Mouse (Mus musculus): Measurements from ENCODE around the gene Cd22. TPM values are rescaled to one million over a fixed set of nuclear protein-coding genes. Genes with fewer than 3 reads are reported as not detected.
"Not testable (repeated sequence)": the region's sequence is repeated elsewhere in the genome, so short reads cannot be mapped to it uniquely, and the experiment has no call there.

Gene Cd22
- total RNA-seq (2021), result 1 to 10 TPM in 1 of 2 experiments, under 1 TPM in 1; 0.46 to 1.7 TPM

DNA sequence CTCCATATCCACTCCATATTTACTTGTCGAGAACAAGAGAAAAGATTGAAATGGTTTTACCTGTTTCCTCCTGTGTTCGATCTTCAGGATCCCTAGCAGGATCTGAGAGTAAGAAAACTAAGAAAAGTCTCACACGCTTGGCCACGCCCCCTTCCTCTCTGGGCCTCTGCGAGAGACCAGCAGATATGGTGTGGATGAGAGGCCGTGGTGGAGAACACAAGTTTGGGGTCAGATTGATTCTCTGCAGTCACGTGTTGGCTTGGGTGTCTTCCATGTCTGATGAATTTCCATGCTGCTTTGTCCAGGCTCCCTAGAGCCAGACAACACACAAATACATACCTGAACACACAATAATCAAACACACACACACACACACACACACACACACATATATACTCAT, at the start of gene Cd22:
Gene Cd22, minus strand, starts transcription at position 167 of the 400 bp plus-strand sequence.
- no peak for DNase-seq
- intact Hi-C loops (cut with DNase I), result no loop called here

DNA sequence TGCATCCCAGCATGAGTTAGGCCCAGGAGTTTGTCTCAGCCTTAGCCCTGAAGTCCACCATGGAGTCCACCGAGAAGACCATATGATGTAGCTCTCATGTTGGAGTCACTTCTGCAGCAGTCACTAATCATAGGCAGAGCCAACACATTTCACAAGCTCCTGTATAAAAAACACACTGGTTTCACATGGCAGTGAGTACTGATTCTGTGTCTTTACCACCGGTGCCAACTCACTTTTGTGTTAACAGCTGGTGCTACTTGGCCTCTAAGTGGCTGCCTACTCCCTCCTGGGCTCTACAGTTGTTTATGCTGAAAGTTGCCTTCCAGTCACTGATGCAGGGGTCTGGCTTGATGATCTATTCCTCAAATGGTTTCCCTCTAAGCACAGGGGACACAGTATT, 44.4 kb upstream of the Cd22 start, which contains the start of gene Hamp2:
Gene Hamp2, minus strand, starts transcription at position 101 of the 400 bp plus-strand sequence.
- intact Hi-C loops (cut with DNase I), result not testable (repeated sequence)

DNA sequence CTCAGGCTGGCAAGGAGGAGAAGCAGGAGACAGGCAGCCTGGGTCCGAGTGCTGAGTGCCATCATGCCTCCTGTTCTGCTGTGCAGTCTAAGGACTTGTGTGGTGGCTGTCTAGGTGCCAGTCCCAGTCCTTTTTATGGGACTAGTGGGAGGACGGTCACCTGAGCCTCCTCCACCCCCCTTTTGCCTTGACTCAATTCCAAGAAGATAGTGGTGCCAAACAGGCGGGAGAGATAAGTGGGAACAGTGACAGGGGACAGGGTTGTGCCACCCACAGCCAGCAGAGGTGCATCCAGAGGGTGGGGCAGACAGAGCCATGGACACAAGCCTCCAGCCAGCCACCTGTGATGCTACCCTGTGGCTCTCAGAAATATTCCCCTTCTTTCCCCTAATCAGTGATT, 43.9 kb upstream of the Cd22 start:
- DNase-seq, result no peak
- intact Hi-C loops (cut with DNase I), result no loop called here

More for the DNA sequence above, 44.4 kb upstream of the Cd22 start, which contains the start of gene Hamp2:
- DNase-seq, result not testable (repeated sequence)

DNA sequence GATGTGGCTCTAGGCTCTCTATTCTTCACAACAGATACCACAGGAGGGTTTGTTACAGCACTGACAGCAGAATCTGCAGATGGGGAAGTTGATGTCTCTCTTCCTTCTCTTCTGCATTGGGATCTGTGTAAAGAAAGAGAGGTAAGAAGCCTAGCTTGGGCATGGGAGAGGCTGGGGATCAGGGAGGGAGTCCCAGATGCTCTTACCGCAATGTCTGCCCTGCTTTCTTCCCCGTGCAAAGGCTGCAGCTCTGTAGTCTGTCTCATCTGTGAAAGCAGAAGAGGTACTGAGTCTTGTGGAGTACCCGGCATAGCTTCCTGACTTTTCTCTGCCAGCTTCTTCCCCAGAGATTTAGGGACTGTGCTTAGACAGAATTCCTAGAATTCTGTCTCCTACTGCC, 42.3 kb upstream of the Cd22 start:
- intact Hi-C loops (cut with DNase I), result loop anchor here (1.0 kb wide), 1 partner anchor 20 kb away; no protein-coding TSS in a partner anchor
- not testable (repeated sequence) for DNase-seq

DNA sequence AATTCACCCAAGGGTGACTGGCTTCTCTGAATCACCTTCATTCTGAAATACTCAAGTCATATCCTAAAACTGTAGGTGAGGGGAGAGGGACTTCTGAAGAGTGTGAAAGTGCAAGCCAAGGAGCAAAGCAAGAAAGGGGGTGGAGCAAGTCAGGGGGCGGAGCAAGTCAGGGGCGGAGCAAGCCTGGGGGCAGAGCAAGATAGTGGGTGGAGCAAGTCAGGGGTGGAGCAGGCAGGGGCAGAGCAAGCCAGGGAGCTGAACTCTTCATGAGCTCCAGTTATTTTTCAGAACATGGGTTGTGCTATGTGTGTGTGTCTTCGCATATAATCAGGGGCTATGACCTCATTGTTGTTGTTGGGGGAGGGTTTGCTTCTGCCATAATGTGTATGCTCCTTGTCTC, 40.1 kb upstream of the Cd22 start:
- intact Hi-C loops (cut with DNase I), result no loop called here
- no peak for DNase-seq

DNA sequence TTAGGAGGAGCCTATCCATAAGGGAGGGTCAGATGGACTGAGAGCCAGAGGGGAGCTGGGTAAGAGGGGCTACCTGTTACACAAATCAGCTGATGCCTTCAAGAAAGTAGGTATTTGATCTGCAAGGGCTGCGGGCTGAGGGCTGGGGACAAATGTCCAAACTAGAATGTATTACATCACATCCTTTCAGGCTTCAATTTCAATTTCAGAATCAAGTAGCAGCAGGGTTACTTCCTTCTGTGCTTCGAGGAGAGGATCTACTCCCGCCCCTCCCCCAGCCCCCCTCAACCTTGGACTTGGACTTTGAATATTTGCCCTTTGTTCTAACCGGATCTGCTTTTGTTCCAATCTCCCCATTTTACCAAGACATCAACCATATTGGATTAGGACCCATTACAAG, 37.1 kb upstream of the Cd22 start:
- intact Hi-C loops (cut with DNase I), result no loop called here
- DNase-seq, result no peak

DNA sequence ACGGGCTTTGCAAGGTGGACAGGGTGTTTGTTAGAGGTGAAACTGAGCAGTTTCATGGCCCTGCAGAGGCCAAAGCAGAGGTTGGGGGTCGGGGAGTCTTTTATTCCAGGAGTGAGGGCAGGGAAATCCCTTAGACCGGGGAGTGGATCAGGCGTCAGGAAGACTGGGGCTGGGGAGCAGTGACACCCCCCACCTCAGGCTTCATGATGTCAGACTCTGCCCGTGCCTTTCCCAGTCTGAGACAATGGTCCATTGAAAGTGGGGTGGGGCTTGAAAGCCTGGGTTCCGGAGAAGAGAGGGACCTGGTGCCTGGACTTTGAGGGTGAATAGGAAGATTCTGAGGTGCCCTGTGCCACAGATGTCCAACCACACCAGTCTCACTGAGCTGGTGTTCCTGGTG, 36.6 kb upstream of the Cd22 start:
- intact Hi-C loops (cut with DNase I), result no loop called here
- DNase-seq, result no peak

DNA sequence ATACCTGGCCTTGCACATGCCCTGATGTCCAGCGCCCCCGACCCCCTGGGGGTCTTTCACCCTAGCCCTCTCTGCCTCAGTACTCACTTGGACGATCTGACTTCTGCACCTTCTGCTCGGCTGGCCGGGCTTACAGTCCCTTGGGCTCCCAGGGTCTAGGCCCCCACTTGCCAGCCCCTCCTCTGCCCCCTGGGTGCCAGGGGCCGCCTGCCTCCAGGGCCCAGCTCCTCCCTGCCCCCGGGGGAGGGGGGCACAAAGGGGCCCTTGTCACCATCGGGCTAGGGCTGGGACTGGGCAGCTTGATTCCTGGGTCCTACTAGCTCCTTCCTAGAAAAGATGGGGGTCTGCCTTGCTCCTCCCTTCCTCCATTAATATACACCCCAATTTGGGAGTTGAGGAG, 34.6 kb upstream of the Cd22 start, which contains the start of gene Mag:
Gene Mag, minus strand, starts transcription at position 142 of the 400 bp plus-strand sequence.
- no peak for DNase-seq
- intact Hi-C loops (cut with DNase I), result no loop called here

DNA sequence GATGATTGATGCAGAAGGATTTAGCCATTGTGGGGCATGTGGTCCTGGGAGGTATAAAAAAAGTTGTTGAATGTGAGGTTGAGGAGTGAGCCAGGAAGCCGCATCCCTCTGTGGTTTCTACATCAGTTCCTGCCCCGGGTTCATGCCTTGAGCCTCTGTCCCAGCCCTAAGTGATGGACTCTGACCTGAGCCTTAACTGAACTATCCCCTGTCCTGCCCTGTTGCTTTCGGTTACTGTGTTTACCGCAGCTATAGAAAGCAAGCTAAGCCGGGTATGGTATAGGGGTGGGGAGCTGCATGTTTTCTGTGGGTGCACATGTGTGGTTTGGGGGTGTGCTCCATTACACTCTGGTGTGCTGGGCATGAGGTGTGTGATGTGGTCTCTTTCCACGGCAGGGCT, 29.6 kb upstream of the Cd22 start:
- no peak for DNase-seq
- intact Hi-C loops (cut with DNase I), result no loop called here

DNA sequence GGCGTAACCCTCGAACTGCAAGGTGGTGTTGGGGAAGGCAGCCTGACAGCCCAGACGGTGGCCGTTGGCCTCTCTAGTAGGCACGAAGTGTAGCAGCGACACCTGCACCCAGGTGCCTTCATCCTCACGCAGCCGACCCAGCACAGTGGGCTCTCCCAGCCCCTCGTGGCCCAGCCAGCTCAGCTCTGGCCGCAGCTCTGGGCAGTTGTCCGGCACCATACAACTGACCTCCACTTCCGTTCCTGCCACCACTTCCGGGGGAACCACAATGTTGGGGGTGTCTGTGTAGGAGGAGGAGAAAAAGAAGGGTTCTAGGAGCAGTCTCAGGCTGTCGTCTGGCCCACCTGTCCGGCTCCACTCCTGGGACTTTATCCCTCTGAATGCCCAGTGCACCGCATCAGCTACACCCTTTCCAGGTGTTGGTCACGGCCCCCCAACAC, 28.9 kb upstream of the Cd22 start:
- intact Hi-C loops (cut with DNase I), result no loop called here
- no peak for DNase-seq

DNA sequence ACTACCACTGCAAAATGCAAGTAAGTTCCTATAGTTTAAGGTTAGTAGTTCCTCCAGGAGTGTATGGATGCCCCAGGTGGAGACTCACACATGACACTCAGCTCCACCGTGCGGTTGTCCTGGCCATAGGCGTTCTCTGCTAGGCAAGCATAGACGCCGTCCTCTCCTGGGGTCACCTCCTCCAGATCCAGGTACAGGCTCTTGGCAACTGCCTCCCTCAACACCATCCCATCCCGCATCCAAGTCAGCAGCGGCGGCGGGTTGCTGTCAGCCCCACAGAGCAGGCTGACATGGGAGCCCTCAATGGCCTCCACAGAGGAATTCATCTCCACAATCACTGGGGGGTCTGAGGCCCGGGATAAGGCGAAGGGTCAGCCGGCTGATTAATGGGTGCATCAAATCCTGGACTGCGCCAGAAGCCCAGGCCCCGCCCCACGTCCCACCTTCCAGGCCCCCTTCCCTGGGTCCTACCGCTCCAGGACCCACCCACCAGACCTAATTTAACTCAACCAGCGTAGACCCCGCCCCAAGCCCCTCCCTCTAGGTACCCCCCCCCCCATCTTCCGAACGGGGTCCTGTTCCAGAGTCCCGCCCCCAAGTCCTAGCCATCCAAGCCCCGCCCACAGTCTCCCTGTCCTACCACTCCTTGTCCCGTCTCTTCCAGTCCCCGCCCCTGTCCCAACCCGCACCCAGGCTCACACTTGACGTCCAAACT, 28.3 kb upstream of the Cd22 start:
- no peak for DNase-seq
- intact Hi-C loops (cut with DNase I), result no loop called here

DNA sequence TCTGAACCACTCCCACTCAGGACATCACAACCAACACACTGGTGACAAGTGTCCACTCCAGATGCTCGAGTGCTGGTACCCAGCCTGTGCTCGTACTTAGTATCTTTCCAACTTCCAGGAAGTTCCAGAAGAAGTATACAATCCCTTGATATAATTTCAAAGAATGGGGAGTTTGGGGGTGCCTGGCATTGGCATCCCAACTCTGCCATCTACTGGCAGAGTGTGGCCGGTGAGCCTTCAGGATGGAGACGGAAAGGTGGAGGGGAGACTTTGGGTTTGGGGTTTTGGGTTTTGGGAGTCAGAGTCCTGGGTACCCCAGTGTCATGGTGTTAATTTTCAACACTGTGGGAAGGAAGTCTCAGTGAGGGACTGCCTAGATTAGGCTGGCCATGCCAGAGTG, 23.9 kb upstream of the Cd22 start:
- intact Hi-C loops (cut with DNase I), result no loop called here
- DNase-seq, result no peak

DNA sequence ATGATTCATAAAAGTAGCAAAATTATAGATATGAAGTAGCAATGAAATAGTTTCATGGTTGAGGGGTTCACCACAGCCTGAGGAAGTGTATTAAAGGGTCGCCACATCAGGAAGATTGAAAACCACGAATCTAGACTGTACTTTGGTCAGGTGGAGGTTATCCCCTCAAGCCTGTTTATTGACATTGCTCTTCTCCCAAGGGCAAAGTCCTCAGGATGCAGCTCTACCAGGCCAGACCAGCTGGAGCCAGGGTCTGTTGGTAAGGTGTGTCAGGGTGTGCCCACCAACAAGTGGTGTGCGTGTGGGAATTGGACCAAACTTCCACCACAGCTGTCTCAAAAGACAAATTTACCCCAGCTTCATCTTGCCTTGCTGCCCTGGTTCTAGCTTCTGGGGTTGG, 15.1 kb upstream of the Cd22 start:
- no peak for DNase-seq
- intact Hi-C loops (cut with DNase I), result no loop called here

DNA sequence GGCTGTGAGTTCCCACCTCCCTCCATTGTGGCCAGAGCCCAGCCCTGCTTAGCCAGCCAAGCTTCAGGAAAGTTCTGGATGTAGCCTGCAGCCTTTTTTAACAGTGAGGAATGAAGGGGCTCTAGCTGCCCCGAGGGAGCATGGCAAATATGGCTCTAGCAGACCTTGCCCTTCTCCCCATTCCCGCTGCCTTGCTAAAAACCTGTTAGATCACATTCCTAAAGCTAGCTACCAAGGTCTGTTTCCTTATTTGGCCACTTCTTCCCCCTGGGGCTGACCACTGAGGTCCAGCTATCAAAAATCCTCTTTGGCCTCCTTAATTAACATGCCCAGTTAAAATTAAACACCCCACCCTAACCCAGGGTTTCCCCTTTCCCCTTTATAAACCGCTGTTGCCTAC, 12.4 kb upstream of the Cd22 start:
- intact Hi-C loops (cut with DNase I), result no loop called here
- DNase-seq, result no peak

DNA sequence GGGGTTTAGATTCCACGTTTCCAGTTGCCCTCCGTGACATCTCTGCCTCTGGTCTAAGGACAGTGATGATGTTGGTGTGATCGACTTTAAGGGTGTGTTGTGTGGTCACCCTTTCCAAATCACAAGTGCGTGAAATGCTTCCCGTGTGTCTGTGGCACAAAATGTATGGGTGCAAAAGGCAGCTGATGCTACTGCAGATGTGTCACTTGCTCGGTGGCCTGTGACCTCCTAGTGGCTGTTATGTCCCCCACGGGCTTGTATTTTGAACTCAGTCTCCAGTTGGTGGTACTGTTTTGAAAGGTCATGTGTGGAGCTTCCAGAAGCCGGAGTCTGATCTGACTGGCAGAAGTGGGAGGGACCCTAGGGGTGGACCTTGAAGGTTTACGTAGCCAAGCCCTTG, 11.6 kb upstream of the Cd22 start:
- intact Hi-C loops (cut with DNase I), result no loop called here
- no peak for DNase-seq

DNA sequence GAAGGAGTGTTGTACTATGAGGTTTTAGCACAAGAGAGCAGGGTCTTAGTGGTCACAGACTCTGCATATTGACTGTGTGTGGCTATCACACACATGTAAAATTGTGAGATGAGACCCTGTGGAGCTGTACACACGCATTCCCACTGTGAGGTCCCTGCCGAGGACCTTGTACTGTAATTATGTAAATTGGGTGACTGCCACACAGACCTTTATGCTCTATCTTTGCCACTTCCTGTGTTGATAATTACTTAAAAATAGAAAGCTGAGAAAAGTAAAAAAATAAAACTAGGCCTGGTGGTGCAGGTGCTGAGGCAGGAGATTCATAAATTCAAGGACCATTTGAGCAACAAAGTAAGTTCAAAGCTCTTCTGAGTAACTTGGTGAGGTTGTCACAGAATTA, 10.5 kb upstream of the Cd22 start:
- DNase-seq, result no peak
- intact Hi-C loops (cut with DNase I), result no loop called here

DNA sequence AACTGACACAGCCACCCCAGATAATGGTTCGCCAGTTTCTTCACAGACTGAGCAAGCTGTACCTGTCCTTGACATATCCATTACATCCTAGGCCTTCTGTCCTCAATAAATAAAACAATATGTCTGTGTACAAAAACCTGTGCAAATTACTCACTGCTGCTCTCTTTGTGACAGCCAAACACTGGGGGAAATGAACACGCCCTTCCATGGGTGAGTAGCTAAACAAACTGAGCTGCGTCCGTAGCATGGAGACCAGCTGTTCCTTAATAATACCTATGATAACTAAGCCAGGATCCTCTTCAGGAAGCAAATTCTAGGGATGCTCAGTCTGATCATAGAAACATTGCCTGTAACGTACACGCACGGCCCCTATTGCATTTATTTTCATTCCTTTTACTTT, 8.6 kb upstream of the Cd22 start:
- no peak for DNase-seq
- intact Hi-C loops (cut with DNase I), result no loop called here

DNA sequence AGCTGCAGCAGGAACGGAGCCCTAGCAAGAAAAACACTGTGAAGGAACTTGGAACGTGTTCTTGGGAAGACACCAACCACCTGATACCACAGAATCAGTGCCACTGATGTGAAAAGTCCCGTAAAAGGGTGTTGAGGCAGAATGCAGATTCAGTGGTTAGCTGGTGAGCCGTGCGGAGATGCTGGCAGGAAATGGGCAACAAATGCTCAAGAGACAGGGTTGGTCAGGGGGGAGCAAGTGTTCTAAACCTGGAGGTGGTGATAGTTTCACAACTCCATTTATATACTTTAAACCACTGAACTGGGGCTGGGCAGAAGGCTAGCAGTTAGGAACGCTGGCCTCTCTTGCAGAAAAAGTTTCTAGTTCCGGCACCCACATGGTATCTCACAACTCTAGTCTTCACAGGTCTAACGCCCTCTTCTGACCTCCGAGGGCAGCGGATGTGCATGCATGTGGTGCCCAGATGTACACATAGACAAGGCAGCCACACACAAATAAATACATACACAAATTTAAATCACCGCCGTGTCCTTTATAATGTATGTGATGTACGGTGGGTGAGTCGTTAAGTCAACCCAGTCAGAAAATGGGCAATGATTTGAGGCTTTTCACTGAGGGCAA, 7.5 kb upstream of the Cd22 start:
- intact Hi-C loops (cut with DNase I), result no loop called here
- no peak for DNase-seq

DNA sequence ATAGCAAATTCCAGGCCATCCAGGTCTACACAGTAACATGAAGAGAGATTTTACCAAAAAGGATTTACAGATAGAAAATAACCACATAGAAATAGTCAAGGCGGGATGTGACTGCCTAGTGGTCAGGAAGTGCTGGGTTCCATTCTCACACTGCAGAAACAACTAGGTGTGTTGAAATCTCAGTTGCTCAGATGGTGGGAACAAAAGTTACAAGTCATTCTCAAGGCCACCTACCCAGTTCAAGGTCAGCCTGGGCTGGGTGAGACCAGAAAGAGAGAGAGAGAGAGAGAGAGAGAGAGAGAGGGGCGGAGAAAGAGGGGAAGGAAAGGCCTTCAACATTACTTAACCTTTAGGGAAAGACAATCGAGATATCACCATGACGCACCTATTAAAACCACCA, 6.7 kb upstream of the Cd22 start:
- DNase-seq, result no peak
- intact Hi-C loops (cut with DNase I), result no loop called here

DNA sequence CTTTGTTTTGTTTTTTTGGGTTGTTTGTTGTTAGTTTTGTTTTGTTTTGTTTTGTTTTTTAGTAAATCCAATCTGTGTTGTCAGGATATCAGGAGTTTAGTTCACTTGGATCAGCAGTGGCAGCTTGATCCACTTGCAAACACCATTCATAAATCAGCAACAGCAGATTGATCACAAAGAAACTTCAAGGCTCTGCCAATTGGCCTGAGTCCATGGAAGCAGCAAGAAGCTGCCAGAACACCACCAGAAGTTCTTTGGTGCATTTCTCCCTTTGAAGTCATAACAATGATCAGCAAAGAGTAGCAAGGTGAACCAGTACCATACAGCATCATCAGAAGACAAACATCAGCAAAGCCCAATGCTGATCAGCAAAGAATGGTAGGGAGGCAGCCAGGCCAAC, 3.9 kb upstream of the Cd22 start:
- intact Hi-C loops (cut with DNase I), result no loop called here
- no peak for DNase-seq

DNA sequence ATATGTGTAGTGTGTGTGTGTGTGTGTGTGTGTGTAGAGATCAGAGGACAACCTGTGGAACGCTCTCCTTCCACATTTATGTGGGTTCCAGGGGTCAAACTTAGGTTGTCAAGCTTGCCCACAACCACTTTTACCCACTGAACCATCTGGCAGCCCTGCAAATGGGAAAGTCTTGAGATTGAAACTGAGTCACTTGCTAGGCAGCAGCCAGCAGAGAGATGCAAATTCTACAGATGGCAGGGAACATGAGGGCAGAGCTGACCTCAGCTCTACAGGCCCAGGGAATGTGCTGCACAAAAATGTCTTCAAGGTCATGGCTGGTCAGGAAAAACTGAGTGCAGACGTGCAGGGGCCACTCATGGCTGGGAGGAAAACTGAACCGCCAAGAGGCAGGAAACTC, 1.2 kb upstream of the Cd22 start:
- intact Hi-C loops (cut with DNase I), result no loop called here
- no peak for DNase-seq

DNA sequence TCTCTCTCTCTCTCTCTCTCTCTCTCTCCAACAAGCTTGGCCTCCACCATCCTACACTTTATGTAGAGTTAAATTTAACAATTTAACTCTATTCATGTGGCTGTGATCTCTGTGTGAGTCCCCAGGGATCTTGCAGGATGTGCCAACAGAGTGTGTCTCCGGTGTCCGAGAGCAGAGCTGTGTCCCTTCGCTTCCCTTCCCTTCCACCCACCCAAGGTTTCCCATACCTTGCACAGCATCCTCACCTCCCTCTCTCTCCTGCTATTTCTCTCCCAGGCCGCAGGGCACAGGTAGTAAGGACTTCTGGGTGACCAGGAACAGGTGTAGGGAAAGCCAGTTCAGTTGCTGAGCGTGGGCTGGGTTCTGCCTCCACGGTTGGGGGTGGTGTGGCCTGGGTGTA, 1.2 kb downstream of the Cd22 start:
- intact Hi-C loops (cut with DNase I), result no loop called here
- DNase-seq, result no peak

All from heart, postnatal 36 days (tissue).